Mouse (Mus musculus) stomach, postnatal 0 days (tissue): Measurements from ENCODE around the gene A230072I06Rik. TPM values are rescaled to one million over a fixed set of nuclear protein-coding genes. Genes with fewer than 3 reads are reported as not detected.

Experiments used
- ATAC-seq: fragments of 200-750 bp; cut with Nextera tagmentation; 2 replicates; pipeline ENCODE4 v1.8.0; 2017; ENCODE audit not compliant: low FRiP score, low TSS enrichment
- DNase-seq: peaks from one replicate; pipeline ENCODE4 v3.0.0-alpha.2; 2016; ENCODE audit warnings: low spot score
- H3K27ac ChIP-seq: fragments of 300-500 bp; sonication (generic); replicated peaks from 2 replicates; pipeline ENCODE4 v1.5.1; 2014; ENCODE audit warnings: mild to moderate bottlenecking, control low read depth
- H3K27me3 ChIP-seq: fragments of 300-500 bp; sonication (generic); 2 replicates; pipeline ENCODE4 v1.6.1; 2014; ENCODE audit warnings: low read length; ENCODE audit not compliant: control insufficient read depth, insufficient read depth
- H3K36me3 ChIP-seq: fragments of 300-500 bp; sonication (generic); 2 replicates; pipeline ENCODE4 v1.6.1; 2014; ENCODE audit warnings: low read length, mixed read lengths; ENCODE audit not compliant: control insufficient read depth, insufficient read depth
- H3K4me1 ChIP-seq: fragments of 300-500 bp; sonication (generic); replicated peaks from 2 replicates; pipeline ENCODE4 v1.6.1; 2014; ENCODE audit warnings: antibody characterized with exemption; ENCODE audit not compliant: control insufficient read depth, insufficient read depth
- H3K4me2 ChIP-seq: fragments of 300-500 bp; sonication (generic); replicated peaks from 2 replicates; pipeline ENCODE4 v1.6.1; 2014; ENCODE audit warnings: low read depth, mild to moderate bottlenecking, control low read depth, moderate library complexity
- H3K4me3 ChIP-seq: fragments of 300-500 bp; sonication (generic); 2 replicates; pipeline ENCODE4 v1.5.1; 2014; ENCODE audit warnings: low read depth, low read length, control low read depth
- H3K9ac ChIP-seq: fragments of 300-500 bp; sonication (generic); 2 replicates; pipeline ENCODE4 v1.6.1; 2014; ENCODE audit warnings: mild to moderate bottlenecking, low read length, control low read depth, mixed read lengths
- H3K9me3 ChIP-seq: fragments of 300-500 bp; sonication (generic); 2 replicates; pipeline ENCODE4 v1.6.1; 2016; ENCODE audit warnings: low read length; ENCODE audit not compliant: control insufficient read depth
- CTCF ChIP-seq: IDR thresholded peaks from 2 replicates; pipeline ENCODE4 v1.5.1; 2016; ENCODE audit warnings: antibody characterized with exemption, low read depth, mild to moderate bottlenecking, moderate library complexity
- EP300 ChIP-seq: optimal IDR thresholded peaks from 2 replicates; pipeline ENCODE3; 2016; ENCODE audit warnings: antibody characterized with exemption
- WGBS: fragments of 180-500 bp; shearing (Covaris S2); extraction: QIAGEN DNeasy Blood & Tissue Kit; methylation state at CpG from one replicate; pipeline ENCODE4 v1.1.7; 2014; 5-methylcytosine and 5-hydroxymethylcytosine counted together
- polyA plus RNA-seq: library from polyadenylated mRNA; unstranded; fragments of >200 nt; fragmentation: Nextera tagmentation; extraction: Ambion mirVana; gene quantifications from 2 replicates; pipeline ENCODE4 v1.2.1, GENCODE M21; 2015

Gene A230072I06Rik
- not detected in 2 replicates for polyA plus RNA-seq

DNA sequence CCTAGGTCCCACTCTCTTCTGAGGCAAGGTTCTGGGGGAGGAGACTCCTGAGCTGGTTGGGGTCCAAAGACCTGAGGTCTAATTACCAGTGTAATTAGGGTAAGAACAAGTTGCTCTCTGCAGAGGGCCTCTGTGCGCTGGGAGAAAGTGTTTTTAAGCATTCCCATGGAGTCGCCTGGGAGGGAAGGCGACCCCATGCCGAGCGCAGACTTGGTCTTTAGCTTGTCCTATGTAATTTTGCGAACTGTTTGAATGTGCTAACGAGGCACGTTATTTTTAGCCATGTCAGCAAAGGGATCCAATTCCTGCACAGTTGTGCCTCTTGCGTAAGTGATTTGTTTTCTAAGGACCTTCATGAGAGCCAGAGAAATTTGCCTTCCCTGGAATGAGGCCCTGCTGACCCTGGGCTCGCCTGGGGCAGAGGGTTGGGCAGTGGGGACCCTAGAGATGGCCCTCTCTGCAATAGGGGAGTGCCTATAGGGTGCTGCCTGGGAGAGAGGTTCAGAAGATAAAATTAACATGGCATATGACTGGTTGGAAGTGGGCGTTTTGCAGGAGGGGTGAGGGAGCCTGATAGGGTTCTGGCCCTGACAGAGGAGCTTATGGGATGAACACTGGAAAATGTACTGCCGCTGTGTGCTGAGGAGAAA, at the start of gene A230072I06Rik:
TSS of gene A230072I06Rik (plus strand) at position 157 of the 650 bp plus-strand sequence.
- Histone ChIP-seq H3K36me3 (no peaks in the 10 kb centered on the region), H3K27me3 (no peaks in the 10 kb centered on the region), H3K4me3 (no peak within 1 kb of the TSS), H3K4me1 (no peaks in the 10 kb centered on the region), H3K9me3 (no peaks in the 10 kb centered on the region), H3K9ac (no peak within 1 kb of the TSS), H3K4me2 (no peak within 1 kb of the TSS), H3K27ac (no peak within 1 kb of the TSS)
- 70% methylated on average over 12 of the region's 12 CpGs for WGBS
- DNase-seq (no peak), ATAC-seq (no peak)
- TF ChIP-seq EP300 (no peak), CTCF (no peak)

DNA sequence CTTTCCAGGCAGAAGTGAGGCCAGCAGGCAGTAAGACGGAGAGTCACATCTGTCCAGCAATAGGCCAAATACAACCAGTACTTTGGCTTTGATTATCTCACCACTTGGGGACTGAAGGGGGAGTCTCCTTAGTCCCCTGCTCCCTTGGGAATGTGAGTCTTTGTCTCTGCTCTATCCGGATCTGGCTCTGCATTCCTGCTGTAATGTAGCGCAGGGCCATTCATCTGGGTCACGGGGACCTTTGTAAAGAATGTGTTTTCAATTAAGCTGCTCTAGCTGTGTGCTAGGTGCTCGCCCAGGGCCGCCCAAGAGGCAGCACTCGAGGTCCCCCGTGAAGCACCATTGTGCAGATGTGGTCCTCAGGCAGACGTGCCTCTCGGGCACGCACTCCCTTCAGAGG, 44.6 kb upstream of the A230072I06Rik start:
- Histone ChIP-seq H3K4me3 (no peak overlapping the region), H3K4me1 (no peaks in the 10 kb centered on the region), H3K4me2 (no peak overlapping the region), H3K27ac (no peak overlapping the region), H3K36me3 (no peaks in the 10 kb centered on the region), H3K9ac (no peak overlapping the region), H3K9me3 (no peaks in the 10 kb centered on the region), H3K27me3 (no peaks in the 10 kb centered on the region)
- 48% methylated on average over 11 of the region's 11 CpGs for WGBS
- ATAC-seq (no peak), DNase-seq (no peak)
- TF ChIP-seq CTCF, result no peak
- no peak for TF ChIP-seq EP300

- DNase-seq (no peak), ATAC-seq (no peak)
- no peak for TF ChIP-seq CTCF
- TF ChIP-seq EP300, result no peak
- no peak overlapping the region for H3K9ac ChIP-seq
- no peak overlapping the region for H3K4me3 ChIP-seq
- no peak overlapping the region for H3K4me2 ChIP-seq
- no peaks in the 10 kb centered on the region for H3K36me3 ChIP-seq
- no peaks in the 10 kb centered on the region for H3K27me3 ChIP-seq
- 86% methylated on average over 7 of the region's 7 CpGs for WGBS
- H3K4me1 ChIP-seq, result no peaks in the 10 kb centered on the region
- no peak overlapping the region for H3K27ac ChIP-seq
- no peaks in the 10 kb centered on the region for H3K9me3 ChIP-seq
These were observed 39.8 kb upstream of the A230072I06Rik start for GRCm38 (mm10) chr8:12238775-12239174.

GRCm38 (mm10) chr8:12240143-12240542, 38.5 kb upstream of the A230072I06Rik start:
- no peak overlapping the region for H3K4me3 ChIP-seq
- H3K4me1 ChIP-seq, result no peaks in the 10 kb centered on the region
- no peak overlapping the region for H3K9ac ChIP-seq
- no peaks in the 10 kb centered on the region for H3K9me3 ChIP-seq
- no peak for DNase-seq
- no peak overlapping the region for H3K27ac ChIP-seq
- H3K4me2 ChIP-seq, result no peak overlapping the region
- 67% methylated on average over 9 of the region's 9 CpGs for WGBS
- ATAC-seq, result no peak
- H3K36me3 ChIP-seq, result no peaks in the 10 kb centered on the region
- H3K27me3 ChIP-seq, result no peaks in the 10 kb centered on the region
- TF ChIP-seq EP300 (no peak), CTCF (no peak)

GRCm38 (mm10) chr8:12243746-12244145, 34.9 kb upstream of the A230072I06Rik start:
- H3K36me3 ChIP-seq, result no peaks in the 10 kb centered on the region
- no peak overlapping the region for H3K27ac ChIP-seq
- WGBS, result 65% methylated on average over 1 of the region's 1 CpGs
- TF ChIP-seq EP300 (no peak), CTCF (no peak)
- no peaks in the 10 kb centered on the region for H3K9me3 ChIP-seq
- H3K4me1 ChIP-seq, result no peaks in the 10 kb centered on the region
- ATAC-seq (no peak), DNase-seq (no peak)
- H3K9ac ChIP-seq, result no peak overlapping the region
- no peak overlapping the region for H3K4me3 ChIP-seq
- no peak overlapping the region for H3K4me2 ChIP-seq
- no peaks in the 10 kb centered on the region for H3K27me3 ChIP-seq

- H3K4me2 ChIP-seq, result no peak overlapping the region
- no peaks in the 10 kb centered on the region for H3K27me3 ChIP-seq
- no peak overlapping the region for H3K4me3 ChIP-seq
- no peak overlapping the region for H3K27ac ChIP-seq
- H3K4me1 ChIP-seq, result no peaks in the 10 kb centered on the region
- no peak for TF ChIP-seq EP300
- no peak for TF ChIP-seq CTCF
- 83% methylated on average over 2 of the region's 2 CpGs for WGBS
- no peaks in the 10 kb centered on the region for H3K36me3 ChIP-seq
- DNase-seq, result no peak
- no peak for ATAC-seq
- H3K9ac ChIP-seq, result no peak overlapping the region
- no peaks in the 10 kb centered on the region for H3K9me3 ChIP-seq
These were observed 18.7 kb upstream of the A230072I06Rik start for GRCm38 (mm10) chr8:12259890-12260289.
